Mouse (Mus musculus): Measurements from ENCODE around the gene Ocrl.

Ocrl gene

GRCm38 (mm10) chrX:47912306-47912792, at the start of gene Ocrl:
Gene Ocrl (plus strand): TSS chrX:47912387.
- DNase-seq (ENCODE audit: low spot score): no peak

GRCm38 (mm10) chrX:47880052-47880451, 32.1 kb upstream of the Ocrl start:
- no peak for DNase-seq (ENCODE audit: low spot score)

DNA sequence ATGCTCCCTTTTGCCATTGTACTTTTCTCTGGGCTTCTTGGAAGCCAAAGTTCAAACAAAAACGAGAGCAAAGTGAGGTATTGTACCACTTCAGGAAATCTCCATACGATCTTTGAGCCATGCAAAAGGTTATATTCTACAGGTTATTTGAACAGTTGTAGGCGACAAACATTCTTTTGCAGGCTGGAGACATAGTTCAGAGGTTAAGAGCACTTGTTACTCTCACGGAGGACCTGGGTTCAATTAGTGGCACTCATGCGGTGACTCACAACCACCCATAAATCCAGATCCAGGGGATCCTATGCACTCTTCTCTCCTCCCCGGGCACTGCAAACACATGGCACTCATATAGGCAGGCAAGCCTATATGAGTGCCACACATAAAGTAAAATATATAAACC, 29.4 kb upstream of the Ocrl start:
- no peak for DNase-seq (ENCODE audit: low spot score)

DNA sequence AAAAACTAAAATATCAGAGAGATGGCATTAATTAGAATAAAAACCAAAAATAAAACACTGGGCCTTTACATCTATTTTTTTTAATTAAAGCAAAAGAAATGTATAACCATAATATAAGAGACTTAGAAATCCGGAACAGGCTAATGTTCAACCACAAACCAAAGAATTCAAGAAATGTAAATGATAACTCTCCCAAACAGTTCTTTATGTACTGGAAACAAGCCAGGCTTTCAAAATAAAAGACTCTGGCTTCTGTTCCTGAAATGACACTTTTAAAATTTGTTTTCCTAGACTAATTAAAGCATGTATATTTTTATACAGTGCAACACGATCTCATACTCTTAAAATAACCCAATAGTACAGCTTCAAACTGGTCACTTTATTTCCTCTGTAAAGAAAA, 24.8 kb upstream of the Ocrl start:
- no peak for DNase-seq (ENCODE audit: low spot score)

DNA sequence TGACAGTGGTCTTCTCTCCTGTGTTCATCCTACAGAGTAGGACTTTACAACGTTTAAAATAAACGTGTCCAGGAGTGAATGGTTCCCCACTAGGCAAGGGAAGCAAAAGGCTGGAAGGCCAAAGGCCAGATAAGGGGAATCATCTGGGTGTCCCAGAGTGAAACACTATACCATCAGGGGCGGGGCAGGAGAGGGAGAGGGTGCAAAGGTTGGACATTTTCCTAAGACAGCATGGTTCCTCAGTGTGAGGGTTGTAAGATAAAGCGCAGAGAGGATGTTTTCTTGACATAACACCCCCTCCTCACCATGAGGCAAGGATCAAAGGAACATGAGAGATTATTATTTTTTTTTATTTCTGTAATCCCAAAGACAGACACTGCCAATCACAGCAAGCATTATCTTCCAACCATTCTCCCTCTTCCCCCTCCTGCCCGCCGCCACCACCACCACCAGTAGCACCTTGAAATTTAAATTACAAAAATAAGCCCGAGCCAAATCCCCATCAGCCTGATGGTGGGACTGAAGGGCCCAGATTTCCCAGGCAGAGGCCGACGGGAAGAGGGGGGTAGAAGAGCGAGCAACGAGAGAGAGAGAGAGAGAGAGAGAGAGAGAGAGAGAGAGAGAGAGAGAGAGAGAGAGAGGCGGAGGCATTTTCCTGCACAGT, 20.8 kb upstream of the Ocrl start:
- no peak for DNase-seq (ENCODE audit: low spot score)

- DNase-seq (ENCODE audit: low spot score): no peak
These were observed 20.2 kb upstream of the Ocrl start for GRCm38 (mm10) chrX:47891907-47892430.

DNA sequence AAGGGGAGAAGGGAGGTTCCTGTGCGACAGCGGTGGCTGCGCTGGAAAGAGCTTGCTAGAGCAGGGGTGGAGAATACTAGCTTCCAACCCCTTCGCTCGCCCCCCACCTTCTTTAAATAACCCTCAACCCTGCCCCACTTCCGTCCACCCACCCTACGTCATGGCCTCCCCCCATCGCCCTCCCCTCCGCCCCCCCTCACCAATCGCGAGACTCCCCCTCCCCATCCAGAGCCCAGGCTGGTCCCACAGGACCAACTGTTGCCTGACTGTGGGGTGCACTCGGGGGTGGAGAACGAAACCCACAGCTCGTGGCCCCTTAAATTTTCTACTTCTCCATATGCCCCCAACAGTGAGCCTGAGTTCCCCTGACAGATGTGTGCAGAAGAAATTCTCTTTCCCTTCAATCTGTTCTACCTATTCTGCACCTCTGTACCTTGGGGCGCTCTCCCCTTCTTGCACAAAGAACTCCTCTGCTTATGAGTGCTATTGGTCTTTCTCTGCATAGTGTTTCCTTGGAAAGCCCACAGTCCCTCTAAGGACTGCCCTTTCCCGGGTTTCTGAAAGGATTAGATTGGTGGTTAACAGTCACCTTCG, 19.7 kb upstream of the Ocrl start, which contains the start of gene Smarca1:
Gene Smarca1 (minus strand): TSS at position 544 of the 594 bp plus-strand sequence.
- no peak for DNase-seq (ENCODE audit: low spot score)

- no peak for DNase-seq (ENCODE audit: low spot score)
These were observed 836 bp downstream of the Ocrl start for GRCm38 (mm10) chrX:47912904-47913542.

GRCm38 (mm10) chrX:47913543-47913938, 1.4 kb downstream of the Ocrl start:
- DNase-seq (ENCODE audit: low spot score): no peak

GRCm38 (mm10) chrX:47916831-47917230, 4.6 kb downstream of the Ocrl start:
- DNase-seq (ENCODE audit: low spot score): no peak

DNA sequence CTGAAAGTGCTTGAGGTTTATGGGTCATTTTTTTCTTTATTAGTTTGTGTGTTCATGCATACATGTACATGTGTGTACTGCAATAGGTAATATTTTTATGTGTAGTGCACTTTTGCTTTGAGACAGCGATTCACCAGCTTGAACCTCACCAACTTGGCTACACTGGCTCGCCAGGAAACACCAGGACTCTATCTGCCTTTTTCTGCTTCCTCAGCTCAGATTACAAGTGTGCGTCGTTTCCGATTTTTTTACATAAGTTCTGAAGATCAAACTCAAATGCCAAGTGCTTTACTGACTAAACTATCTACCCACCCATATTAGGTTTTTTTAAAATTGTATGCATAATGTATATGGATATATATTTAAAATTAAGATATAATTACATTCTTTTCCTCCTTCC, 8.4 kb downstream of the Ocrl start:
- no peak for DNase-seq (ENCODE audit: low spot score)

- DNase-seq (ENCODE audit: low spot score): no peak
These were observed 15.8 kb downstream of the Ocrl start for GRCm38 (mm10) chrX:47927981-47928380.

DNA sequence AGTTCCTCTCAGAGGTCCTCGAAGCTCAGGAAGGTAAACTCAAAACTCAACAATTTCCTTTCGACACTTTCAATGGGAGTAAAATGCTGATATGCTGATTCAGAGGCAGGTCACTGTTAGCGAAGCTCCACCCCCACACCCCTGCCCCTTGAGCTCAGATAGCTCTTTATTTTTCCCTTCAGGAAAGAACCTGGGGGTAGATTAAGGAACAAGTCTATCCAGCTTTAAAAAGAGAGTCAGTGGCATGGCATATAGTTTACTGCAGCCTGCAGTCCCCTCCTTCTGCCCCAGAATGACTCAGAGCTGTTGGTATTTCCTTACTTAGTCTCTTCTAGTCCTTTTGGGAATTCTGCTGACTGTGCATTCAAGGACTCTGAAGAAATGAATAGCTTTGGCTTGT, 18.3 kb downstream of the Ocrl start:
- DNase-seq (ENCODE audit: low spot score): no peak

- no peak for DNase-seq (ENCODE audit: low spot score)
These were observed 22.2 kb downstream of the Ocrl start for GRCm38 (mm10) chrX:47934352-47934751.

DNA sequence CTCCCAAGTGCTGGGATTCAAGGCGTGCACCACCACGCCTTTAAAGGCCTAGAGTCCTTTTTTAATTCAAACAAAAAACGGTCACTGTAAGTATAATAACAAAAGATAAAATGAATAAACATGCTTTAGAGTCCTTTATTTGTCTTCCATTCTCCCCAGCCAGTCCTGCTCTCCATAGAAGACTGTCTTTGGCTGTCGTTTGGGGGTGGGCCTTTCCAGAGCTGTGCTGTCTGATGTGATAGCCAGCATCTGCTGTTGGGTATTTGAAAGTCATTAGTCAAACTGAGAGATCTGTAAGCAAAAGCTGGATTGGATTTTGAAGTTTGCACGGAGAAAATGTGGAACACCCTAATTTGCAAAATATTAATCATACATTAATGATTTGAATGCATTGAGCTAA, 24.7 kb downstream of the Ocrl start:
- no peak for DNase-seq (ENCODE audit: low spot score)

DNA sequence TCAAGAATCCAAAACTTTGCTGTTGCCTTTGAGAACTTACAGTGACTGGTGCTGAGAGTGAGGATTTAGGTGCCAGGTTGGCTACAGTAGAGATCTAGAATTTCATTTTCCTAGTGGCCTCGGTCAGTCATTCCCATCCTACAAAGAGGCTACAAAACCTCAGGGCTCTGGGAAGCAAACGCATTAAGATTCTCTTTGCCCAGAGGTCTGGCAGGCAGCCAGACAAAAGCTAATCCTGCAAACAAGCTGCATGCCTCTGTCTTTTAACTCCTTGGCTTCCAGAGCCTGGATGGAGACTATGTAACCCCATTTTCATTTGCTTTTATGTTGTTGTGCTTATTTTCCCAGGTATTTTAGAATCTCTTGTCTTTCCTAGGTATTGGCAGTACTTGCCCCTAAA, 25.6 kb downstream of the Ocrl start:
- DNase-seq (ENCODE audit: low spot score): no peak

DNA sequence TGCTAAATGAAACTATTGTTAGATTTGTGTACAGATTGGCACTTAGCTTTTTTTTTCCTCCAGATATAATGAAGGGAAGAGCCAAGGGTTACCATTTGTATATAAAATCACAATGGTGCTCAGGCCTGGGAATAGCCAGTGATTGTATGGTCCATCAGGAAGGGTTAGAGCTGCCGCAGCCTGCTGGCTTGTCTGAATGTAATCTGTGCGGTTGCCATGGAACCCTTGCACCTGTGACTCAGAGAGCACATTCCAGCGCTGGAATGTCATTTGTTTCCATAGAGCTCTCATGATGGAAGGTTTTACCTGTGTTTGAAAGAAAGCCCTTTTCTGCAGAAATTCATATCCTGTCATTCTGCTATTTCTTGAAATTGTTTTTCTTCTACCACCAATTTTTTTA, 37.5 kb downstream of the Ocrl start:
- no peak for DNase-seq (ENCODE audit: low spot score)

- DNase-seq (ENCODE audit: low spot score): no peak
These were observed 50.4 kb downstream of the Ocrl start for GRCm38 (mm10) chrX:47962579-47962978.

DNA sequence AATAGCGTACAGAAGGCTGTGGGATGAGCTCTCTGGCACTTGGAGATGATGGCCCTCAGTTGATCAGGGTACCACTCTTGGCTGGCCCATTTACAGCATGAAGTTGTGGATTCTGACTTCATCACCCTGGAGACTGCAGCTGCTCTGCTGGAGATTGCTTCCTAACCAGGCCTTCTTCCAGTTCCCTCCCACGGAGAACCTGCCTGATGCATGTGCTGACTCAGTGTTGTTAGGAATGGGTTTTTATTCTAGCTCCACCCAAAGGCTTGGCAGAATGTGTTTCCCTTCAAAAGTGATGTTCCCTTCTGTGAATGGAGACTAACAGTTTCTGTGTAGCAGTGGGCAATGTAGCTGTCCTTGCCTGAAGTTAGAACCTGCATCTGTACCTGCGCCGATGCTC, 58.2 kb downstream of the Ocrl start:
- DNase-seq (ENCODE audit: low spot score): no peak

- no peak for DNase-seq (ENCODE audit: low spot score)
These were observed 58.7 kb downstream of the Ocrl start for GRCm38 (mm10) chrX:47970864-47971263.

- no peak for DNase-seq (ENCODE audit: low spot score)
These were observed 59.4 kb downstream of the Ocrl start for GRCm38 (mm10) chrX:47971366-47972128.

- DNase-seq (ENCODE audit: low spot score): no peak
These were observed 64.4 kb downstream of the Ocrl start for GRCm38 (mm10) chrX:47976551-47976950.

Data from urinary bladder, postnatal 10 days (tissue).